In the genomic region with DNA sequence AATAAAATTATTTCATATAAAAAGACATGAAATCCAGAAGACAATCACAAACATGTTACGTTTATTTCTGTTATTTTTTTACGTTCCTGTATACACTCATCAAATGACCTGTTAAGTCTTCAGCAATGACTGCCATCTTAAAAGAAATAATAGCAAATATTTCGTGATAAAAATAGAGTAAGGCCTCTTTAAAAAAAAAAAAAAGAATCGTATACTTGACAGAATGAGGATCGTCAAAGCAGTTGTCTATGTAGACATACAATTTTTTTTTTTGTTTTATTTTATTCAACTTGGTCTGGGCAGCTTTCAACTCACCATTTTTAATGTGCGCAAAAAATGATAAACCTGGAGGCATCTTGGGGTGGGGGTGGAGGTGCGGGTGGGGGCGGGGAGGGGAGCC, we compare ENCODE assay signal across 8 mouse cellular contexts. TPM values are rescaled to one million over a fixed set of nuclear protein-coding genes. Genes with fewer than 3 reads are reported as not detected.
DNase-seq lines count a peak whose midpoint lies in the region; ATAC-seq and TF ChIP-seq lines count a peak whose summit lies in the region.

No protein-coding gene starts in this region.

- peak overlapping the region; percentile 81 for H3K4me3 ChIP-seq in kidney, postnatal 0 days (replicated peaks; ENCODE audit: low read depth, low read length)
- peak overlapping the region; percentile 84 for H3K4me3 ChIP-seq in brown adipose tissue, adult 24 weeks (ENCODE audit: insufficient read depth, low read depth, low read length)
- peak overlapping the region; percentile 93 for H3K4me3 ChIP-seq in hindbrain, embryonic 15.5 days
- peak overlapping the region; percentile 78 for H3K4me3 ChIP-seq in midbrain, embryonic 15.5 days

- H3K9me3 ChIP-seq in kidney, postnatal 0 days (replicated peaks; ENCODE audit: low read length) = no peaks in the 10 kb centered on the region
- no peaks in the 10 kb centered on the region for H3K9me3 ChIP-seq in hindbrain, embryonic 15.5 days
- H3K9me3 ChIP-seq in midbrain, embryonic 15.5 days = no peaks in the 10 kb centered on the region

- H3K4me1 ChIP-seq in kidney, postnatal 0 days (replicated peaks; ENCODE audit: insufficient read depth, low read length) = no peaks in the 10 kb centered on the region; the same call in 1 of the 2 replicates
- peaks cover 3% of the 10 kb centered on the region for H3K4me1 ChIP-seq in brown adipose tissue, adult 24 weeks (ENCODE audit: control insufficient read depth, insufficient read depth, insufficient read length, low read length)
- H3K4me1 ChIP-seq in hindbrain, embryonic 15.5 days (replicated peaks) = peaks cover 22% of the 10 kb centered on the region
- peaks cover 19% of the 10 kb centered on the region for H3K4me1 ChIP-seq in midbrain, embryonic 15.5 days

- H3K27me3 ChIP-seq in kidney, postnatal 0 days (ENCODE audit: insufficient read depth, low read length) = no peaks in the 10 kb centered on the region
- H3K27me3 ChIP-seq in hindbrain, embryonic 15.5 days = no peaks in the 10 kb centered on the region
- no peaks in the 10 kb centered on the region for H3K27me3 ChIP-seq in midbrain, embryonic 15.5 days (replicated peaks)

- DNase-seq in kidney, postnatal 0 days (ENCODE audit: low spot score) = no peak
- DNase-seq in kidney, adult 18-20 months = no peak
- DNase-seq in cerebellum, adult 9-11 months = no peak
- no peak for DNase-seq in adrenal gland, postnatal 4 days (ENCODE audit: low spot score in 2 of 2)

- peak overlapping the region; percentile 98 for H3K9ac ChIP-seq in kidney, postnatal 0 days (ENCODE audit: low read depth, low read length)
- H3K9ac ChIP-seq in hindbrain, embryonic 15.5 days = peak overlapping the region; percentile 100
- H3K9ac ChIP-seq in midbrain, embryonic 15.5 days = peak overlapping the region; percentile 100

- no peak for ATAC-seq in kidney, postnatal 0 days (replicated peaks; ENCODE audit: low FRiP score, low read depth)
- ATAC-seq in hindbrain, embryonic 15.5 days (ENCODE audit: low FRiP score, low read depth) = no peak
- no peak for ATAC-seq in midbrain, embryonic 15.5 days (replicated peaks)
- ATAC-seq in frontal cortex, adult (ENCODE audit: low TSS enrichment) = no peak

- WGBS in kidney, postnatal 0 days = 14% methylated on average over 8 of the region's 8 CpGs
- WGBS in hindbrain, embryonic 15.5 days = 20% methylated on average over 8 of the region's 8 CpGs
- WGBS in midbrain, embryonic 15.5 days = 22% methylated on average over 8 of the region's 8 CpGs

- peak overlapping the region; percentile 57 for H3K4me2 ChIP-seq in kidney, postnatal 0 days (ENCODE audit: low read length)
- peak overlapping the region; percentile 53 for H3K4me2 ChIP-seq in hindbrain, embryonic 15.5 days
- peak overlapping the region; percentile 50 for H3K4me2 ChIP-seq in midbrain, embryonic 15.5 days

- no peak for TF ChIP-seq CTCF in kidney, postnatal 0 days (IDR thresholded peaks at IDR 0.05; ENCODE audit: low read depth)

- no peaks in the 10 kb centered on the region for H3K36me3 ChIP-seq in kidney, postnatal 0 days (ENCODE audit: insufficient read depth, low read length)
- H3K36me3 ChIP-seq in hindbrain, embryonic 15.5 days = no peaks in the 10 kb centered on the region
- H3K36me3 ChIP-seq in midbrain, embryonic 15.5 days (replicated peaks) = no peaks in the 10 kb centered on the region

- peak overlapping the region; percentile 98 for H3K27ac ChIP-seq in kidney, postnatal 0 days
- peak overlapping the region; percentile 76; the same call in 1 of the 2 replicates for H3K27ac ChIP-seq in brown adipose tissue, adult 24 weeks (replicated peaks; ENCODE audit: low read depth, low read length)
- peak overlapping the region; percentile 98 for H3K27ac ChIP-seq in hindbrain, embryonic 15.5 days (replicated peaks)
- peak overlapping the region; percentile 99 for H3K27ac ChIP-seq in midbrain, embryonic 15.5 days

RNA-seq across cellular contexts. Expression of a gene that starts 0.8 kb away (rescaled TPM):
- polyA plus RNA-seq in kidney, postnatal 0 days (2015; fragmentation: Nextera tagmentation; extraction: Ambion mirVana) = 58.8 and 63.8 TPM in 2 replicates
- 34.5 and 42.5 TPM in 2 replicates for polyA plus RNA-seq in brown adipose tissue, adult 24 weeks (2012; ENCODE audit: insufficient read depth, insufficient read length, missing spikeins)
- 178 and 187 TPM in 2 replicates for polyA plus RNA-seq in hindbrain, embryonic 15.5 days (2015; fragmentation: Nextera tagmentation; extraction: Ambion mirVana)
- polyA plus RNA-seq in midbrain, embryonic 15.5 days (2015; fragmentation: Nextera tagmentation; extraction: Ambion mirVana) = 175 and 186 TPM in 2 replicates
- 10 to 100 TPM; 92.8 to 96.3 TPM for total RNA-seq in adrenal gland, postnatal 4 days (2021)
